ENCODE assay signal across 9 mouse cellular contexts in the genomic region with DNA sequence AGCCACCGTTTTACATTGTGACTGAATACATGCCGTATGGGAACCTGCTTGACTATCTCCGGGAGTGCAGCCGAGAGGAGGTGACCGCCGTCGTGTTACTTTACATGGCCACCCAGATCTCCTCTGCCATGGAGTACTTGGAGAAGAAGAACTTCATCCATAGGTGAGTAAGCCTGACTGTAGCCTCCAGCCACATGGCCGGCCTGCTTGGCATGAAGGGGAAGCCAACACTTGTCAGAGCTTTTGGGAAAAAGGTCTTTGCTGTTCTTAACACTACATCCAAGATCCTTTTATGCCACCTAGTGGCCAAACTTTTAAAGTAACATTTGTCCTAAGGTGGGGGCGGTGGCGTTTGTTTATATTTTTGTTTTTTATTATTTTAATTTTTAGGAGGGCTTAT. TPM values are rescaled to one million over a fixed set of nuclear protein-coding genes. Genes with fewer than 3 reads are reported as not detected.
DNase-seq lines count a peak whose midpoint lies in the region; ATAC-seq and TF ChIP-seq lines count a peak whose summit lies in the region.
"Had no signal": no experiment of that assay in that cellular context is flagged by ENCODE, and none has a peak within 500 bp of the region (broad histone marks: within the 10 kb centered on the region; RNA-seq: fewer than 3 reads in every experiment).

No protein-coding gene starts in this region.

- no peaks in the 10 kb centered on the region for H3K9me3 ChIP-seq in heart, postnatal 0 days (replicated peaks; ENCODE audit: control insufficient read depth, low read length)
- no peaks in the 10 kb centered on the region for H3K9me3 ChIP-seq in lung, postnatal 0 days (ENCODE audit: low read length)
- H3K9me3 ChIP-seq: limb, embryonic 12.5 days had no signal

- H3K9ac ChIP-seq in heart, postnatal 0 days (replicated peaks; ENCODE audit: low read depth, low read length) = no peak overlapping the region
- no peak overlapping the region for H3K9ac ChIP-seq in lung, postnatal 0 days (replicated peaks; ENCODE audit: low read depth)
- H3K9ac ChIP-seq: limb, embryonic 12.5 days had no signal

- 76% methylated on average over 10 of the region's 10 CpGs for WGBS in heart, postnatal 0 days
- WGBS in lung, postnatal 0 days = 73% methylated on average over 10 of the region's 10 CpGs

- no peaks in the 10 kb centered on the region for H3K27me3 ChIP-seq in heart, postnatal 0 days (ENCODE audit: control insufficient read depth, insufficient read depth, low read length)
- no peaks in the 10 kb centered on the region for H3K27me3 ChIP-seq in lung, postnatal 0 days (replicated peaks; ENCODE audit: insufficient read depth, low read length)
- H3K27me3 ChIP-seq: limb, embryonic 12.5 days had no signal

- no peak overlapping the region for H3K4me3 ChIP-seq in heart, postnatal 0 days (ENCODE audit: low read depth, low read length)
- H3K4me3 ChIP-seq in lung, postnatal 0 days (ENCODE audit: low read depth, low read length) = no peak overlapping the region
- H3K4me3 ChIP-seq: limb, embryonic 12.5 days had no signal

- no peak overlapping the region for H3K27ac ChIP-seq in heart, postnatal 0 days (ENCODE audit: low read depth)
- no peak overlapping the region for H3K27ac ChIP-seq in lung, postnatal 0 days (ENCODE audit: low read length)
- H3K27ac ChIP-seq: limb, embryonic 12.5 days had no signal

- no peak overlapping the region for H3K4me2 ChIP-seq in heart, postnatal 0 days (ENCODE audit: low read depth, low read length)
- H3K4me2 ChIP-seq in lung, postnatal 0 days (replicated peaks; ENCODE audit: low read depth, low read length) = no peak overlapping the region
- H3K4me2 ChIP-seq: limb, embryonic 12.5 days had no signal

- peak; percentile 75 for ATAC-seq in heart, postnatal 0 days (ENCODE audit: insufficient read depth, low read depth)
- ATAC-seq in lung, postnatal 0 days = peak; percentile 50

- no peaks in the 10 kb centered on the region for H3K4me1 ChIP-seq in heart, postnatal 0 days (ENCODE audit: control insufficient read depth, insufficient read depth)
- H3K4me1 ChIP-seq in lung, postnatal 0 days (ENCODE audit: insufficient read depth, low read depth, low read length) = no peaks in the 10 kb centered on the region
- H3K4me1 ChIP-seq: limb, embryonic 12.5 days had no signal

- DNase-seq in frontal cortex, adult 2 months (ENCODE audit: extremely low spot score in 1 of 2, low spot score in 1 of 2) = peak; percentile 22 to 82
- DNase-seq in frontal cortex, postnatal 14 days (ENCODE audit: low spot score in 2 of 2) = no peak
- DNase-seq in A20 (ENCODE audit: low read depth, low spot score) (peak; percentile 60), adipocyte (ENCODE audit: low spot score) (peak; percentile 80)
- DNase-seq in heart, postnatal 0 days (ENCODE audit: low spot score) = peak; percentile 74
- DNase-seq in lung, postnatal 0 days (ENCODE audit: low spot score) = peak; percentile 75
- peak; percentile 40 for DNase-seq in telencephalon, adult 2 months (ENCODE audit: low read depth, low spot score)
- DNase-seq in right cerebral cortex, postnatal 4 days = no peak

- peaks cover 73% of the 10 kb centered on the region for H3K36me3 ChIP-seq in heart, postnatal 0 days (replicated peaks; ENCODE audit: control insufficient read depth, insufficient read depth, low read length)
- peaks cover 19% of the 10 kb centered on the region; the same call in 1 of the 2 replicates for H3K36me3 ChIP-seq in lung, postnatal 0 days (ENCODE audit: insufficient read depth, low read length)

- TF ChIP-seq EP300 in heart, postnatal 0 days (IDR thresholded peaks at IDR 0.05; ENCODE audit: low read depth) = no peak
- no peak for TF ChIP-seq EP300 in lung, postnatal 0 days (IDR thresholded peaks at IDR 0.05)

- TF ChIP-seq CTCF in heart, postnatal 0 days (IDR thresholded peaks at IDR 0.05; ENCODE audit: low read depth) = peak; percentile 68
- TF ChIP-seq CTCF in lung, postnatal 0 days (IDR thresholded peaks at IDR 0.05) = peak; percentile 73

RNA-seq across cellular contexts. Expression of gene Tor3a, which starts 41.1 kb away (rescaled TPM):
- polyA plus RNA-seq in frontal cortex, adult 2 months (2012; rRNA removed) = 6.2 and 6.6 TPM in 2 replicates
- 6.5 and 59.8 TPM in 2 replicates for total RNA-seq in heart, postnatal 0 days (2014; rRNA removed; ENCODE audit: low replicate concordance)
- 7.1 and 7.6 TPM in 2 replicates for polyA plus RNA-seq in heart, postnatal 0 days (2015; fragmentation: Nextera tagmentation; extraction: Ambion mirVana)
- polyA plus RNA-seq in lung, postnatal 0 days (2015; fragmentation: Nextera tagmentation; extraction: Ambion mirVana) = 36.1 and 37.8 TPM in 2 replicates

Comparison
In these comparisons a context has a peak if more than half of its experiments do, and no peak if none do; other contexts are left out.
1. DNase-seq: peak in frontal cortex, adult 2 months (2 of 2), A20 (single experiment), adipocyte (single experiment), heart, postnatal 0 days (single experiment), lung, postnatal 0 days (single experiment) and telencephalon, adult 2 months (single experiment); none in frontal cortex, postnatal 14 days (0 of 2) and right cerebral cortex, postnatal 4 days (single experiment).